Mouse (Mus musculus) lung, postnatal 14 days (tissue): ENCODE data around the gene Myo3b.

ENCODE experiments used
- DNase-seq: peaks from one replicate; pipeline ENCODE4 v3.0.0; 2021

Gene Myo3b

GRCm38 (mm10) chr2:70066338-70067022 lies 27.6 kb downstream of the Myo3b start:
- no peak for DNase-seq

DNA sequence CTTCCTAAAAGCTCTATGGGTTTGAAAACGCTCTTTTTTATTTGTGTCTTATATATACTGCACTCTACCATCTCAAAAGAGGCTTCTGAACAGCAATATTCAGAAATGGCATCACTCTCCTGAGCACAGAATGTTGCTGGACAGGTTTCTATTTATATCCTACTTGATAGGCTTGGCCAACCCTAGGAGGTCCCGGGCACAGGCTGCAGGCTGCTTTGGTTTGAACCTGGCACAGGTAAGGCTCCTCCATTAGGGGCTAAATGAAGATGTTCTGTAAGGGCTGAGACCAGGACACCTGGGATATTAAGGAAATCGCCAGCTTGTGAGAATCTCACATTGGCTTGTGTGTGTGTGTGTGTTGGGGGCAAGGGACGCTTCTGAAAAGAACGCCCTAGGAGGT lies 30.9 kb downstream of the Myo3b start:
- no peak for DNase-seq

DNA sequence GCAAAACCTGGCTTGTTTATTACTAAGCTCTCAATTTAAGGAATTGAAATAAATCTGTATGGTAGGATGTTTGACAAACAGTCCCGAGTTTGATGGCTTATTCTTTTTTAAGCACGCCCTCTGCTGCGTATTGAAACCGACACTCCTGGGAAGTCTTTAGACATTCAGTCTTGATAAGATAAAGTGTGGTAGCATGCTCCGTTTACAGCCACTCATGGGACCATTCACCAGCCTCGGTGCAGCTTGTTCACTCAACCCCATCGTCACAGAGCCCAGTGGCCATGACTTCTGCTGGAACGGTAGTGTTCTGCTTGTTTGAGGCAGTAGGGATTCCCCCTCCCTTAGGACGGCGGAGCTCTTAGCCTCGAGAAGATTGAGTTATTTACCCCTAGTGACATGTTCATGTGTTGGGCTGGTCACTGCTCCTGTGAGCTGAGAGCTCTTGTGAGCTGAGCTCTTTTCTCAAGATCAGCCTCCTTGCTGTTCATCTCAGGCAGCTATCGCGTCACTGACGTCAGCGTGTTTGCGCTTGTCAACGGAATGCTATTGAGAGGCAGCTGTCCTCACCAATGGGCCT lies 44.6 kb downstream of the Myo3b start:
- no peak for DNase-seq

GRCm38 (mm10) chr2:70091261-70091660 lies 52.3 kb downstream of the Myo3b start:
- no peak for DNase-seq

- no peak for DNase-seq
Observed at GRCm38 (mm10) chr2:70091801-70092522, 53.0 kb downstream of the Myo3b start.

GRCm38 (mm10) chr2:70092665-70093064 lies 53.7 kb downstream of the Myo3b start:
- DNase-seq: no peak

GRCm38 (mm10) chr2:70094446-70094845 lies 55.5 kb downstream of the Myo3b start:
- DNase-seq: no peak

DNA sequence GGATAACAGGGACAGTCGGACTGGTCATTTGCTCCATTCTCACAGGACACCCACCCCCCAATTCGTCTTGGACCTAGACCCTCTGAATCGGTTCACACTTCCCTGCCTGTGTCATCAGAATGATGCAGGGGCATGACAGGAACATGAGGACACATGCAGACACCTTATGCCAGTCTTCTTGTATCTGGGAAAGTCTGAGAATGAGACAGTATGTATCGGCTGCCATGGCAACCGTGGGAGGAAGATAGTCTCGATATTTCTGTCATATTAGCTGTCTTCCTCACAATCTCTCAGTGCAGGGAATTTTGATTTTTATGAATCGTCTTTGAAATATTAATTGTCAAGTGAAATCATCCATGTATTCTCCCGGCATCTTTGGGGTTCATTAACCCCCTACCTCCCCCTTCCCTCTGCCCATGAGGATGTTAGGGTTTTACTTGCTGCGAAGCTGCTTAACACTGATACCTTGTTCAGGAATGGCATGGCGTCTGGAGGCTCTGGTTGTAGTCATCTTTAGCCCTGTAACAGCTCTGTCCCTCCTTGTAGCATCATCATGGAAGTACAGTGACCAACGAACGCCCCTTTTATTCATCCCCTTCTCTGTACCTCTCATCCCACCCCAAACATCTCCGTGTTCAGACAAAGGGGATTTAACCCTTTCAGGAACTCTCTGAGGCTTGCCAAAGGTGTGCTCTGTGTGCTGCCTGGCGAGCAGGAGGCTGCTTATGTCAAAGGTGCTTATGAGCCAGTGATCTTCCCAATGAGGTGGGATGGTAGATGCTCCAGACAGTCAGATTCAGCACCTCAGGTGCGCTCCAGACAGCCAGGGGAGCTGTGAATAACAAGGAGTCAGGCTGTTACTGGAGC lies 58.5 kb downstream of the Myo3b start:
- no peak for DNase-seq

- DNase-seq: no peak
Observed at GRCm38 (mm10) chr2:70099459-70099858, 60.5 kb downstream of the Myo3b start.

DNA sequence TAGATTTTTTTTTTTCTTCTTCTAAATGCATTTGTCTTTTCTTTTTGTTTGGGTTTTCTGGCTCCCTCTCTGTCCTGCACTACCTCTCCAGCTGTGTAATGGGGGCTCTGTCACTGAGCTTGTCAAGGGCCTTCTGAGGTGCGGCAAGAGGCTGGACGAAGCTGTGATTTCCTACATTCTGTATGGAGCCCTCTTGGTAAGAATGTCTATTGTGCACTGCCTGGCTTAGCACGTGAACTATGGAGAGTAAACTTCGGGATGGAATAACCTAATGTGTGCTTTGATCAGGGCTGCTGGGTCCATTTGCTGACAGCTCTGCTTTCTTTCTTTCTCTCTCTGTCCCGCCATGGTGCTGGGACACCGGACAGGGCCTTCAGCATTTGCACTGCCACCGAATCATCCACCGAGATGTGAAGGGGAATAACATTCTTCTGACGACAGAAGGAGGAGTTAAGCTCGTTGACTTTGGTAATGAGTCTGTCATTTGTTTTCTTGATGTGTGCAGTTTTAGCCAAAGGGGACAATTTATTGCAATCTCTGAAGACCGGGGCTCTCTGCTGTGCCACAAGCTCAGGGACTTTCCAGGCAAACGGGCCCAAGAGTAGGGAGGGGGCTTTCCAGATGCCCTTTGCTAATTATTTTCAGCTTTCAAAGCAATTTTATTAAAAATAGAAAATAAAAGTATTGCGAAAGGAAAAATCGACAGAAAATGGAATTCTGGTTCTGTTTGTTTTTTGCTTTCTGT lies 66.5 kb downstream of the Myo3b start:
- no peak for DNase-seq

DNA sequence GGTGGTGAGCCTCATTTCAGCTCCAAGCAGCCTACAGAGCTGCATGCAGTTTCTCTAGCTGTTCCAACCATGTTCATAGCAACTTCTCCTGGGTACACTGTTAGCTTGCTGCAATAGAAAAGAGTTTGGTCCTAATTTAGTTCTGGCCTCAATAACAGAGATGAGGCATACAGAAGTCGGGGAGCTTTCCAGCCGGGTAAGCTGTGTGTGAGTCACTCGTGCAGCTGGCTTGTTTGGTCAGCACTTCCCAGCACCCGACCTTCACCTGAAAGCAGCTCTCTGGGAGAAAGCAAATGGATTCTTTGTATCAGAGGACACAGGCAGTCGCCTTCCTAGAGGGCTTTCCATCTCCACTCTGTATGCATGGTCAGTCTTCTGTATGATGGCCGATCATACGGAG lies 70.1 kb downstream of the Myo3b start:
- no peak for DNase-seq

- no peak for DNase-seq
Observed at GRCm38 (mm10) chr2:70113798-70114782, 75.2 kb downstream of the Myo3b start.

GRCm38 (mm10) chr2:70118376-70119264 lies 79.7 kb downstream of the Myo3b start:
- DNase-seq: no peak

DNA sequence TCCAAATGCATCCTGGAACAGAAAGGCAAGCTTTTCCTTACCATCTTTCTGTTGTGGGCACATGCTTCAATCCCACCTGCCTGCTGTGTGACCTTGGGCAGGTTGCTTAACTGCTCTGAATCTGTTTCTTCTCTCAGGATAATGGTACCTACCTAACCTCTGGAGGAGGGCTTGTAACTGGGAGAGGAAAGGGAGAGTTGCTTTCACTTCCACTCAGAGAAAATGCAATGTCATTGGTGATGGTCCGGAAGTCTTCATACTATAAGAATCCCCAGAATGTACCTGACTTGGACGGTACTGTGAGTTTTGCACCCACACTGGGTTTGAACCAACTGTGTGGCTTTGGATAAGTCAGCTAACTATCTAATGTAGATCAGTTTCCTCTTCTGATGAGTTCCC lies 80.3 kb downstream of the Myo3b start:
- DNase-seq: no peak

DNA sequence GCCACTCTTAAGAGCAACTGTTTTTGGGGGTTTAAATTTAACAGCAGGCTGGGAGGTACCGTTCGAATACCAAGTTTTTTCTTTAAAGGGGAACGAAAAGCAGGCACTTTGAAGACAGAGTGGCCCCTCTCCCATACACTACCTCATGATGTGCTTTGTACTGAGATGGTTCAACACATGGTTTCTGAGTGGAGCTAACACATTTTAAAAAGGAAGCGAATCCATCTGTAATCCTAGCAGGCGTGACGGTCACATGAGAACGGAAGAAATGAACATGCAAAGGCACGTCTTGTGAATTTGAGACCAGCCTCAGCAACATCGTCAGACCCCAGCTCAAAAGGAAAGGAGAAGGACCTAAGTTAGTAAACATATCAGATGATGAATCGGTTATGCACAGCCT lies 87.4 kb downstream of the Myo3b start:
- no peak for DNase-seq

DNA sequence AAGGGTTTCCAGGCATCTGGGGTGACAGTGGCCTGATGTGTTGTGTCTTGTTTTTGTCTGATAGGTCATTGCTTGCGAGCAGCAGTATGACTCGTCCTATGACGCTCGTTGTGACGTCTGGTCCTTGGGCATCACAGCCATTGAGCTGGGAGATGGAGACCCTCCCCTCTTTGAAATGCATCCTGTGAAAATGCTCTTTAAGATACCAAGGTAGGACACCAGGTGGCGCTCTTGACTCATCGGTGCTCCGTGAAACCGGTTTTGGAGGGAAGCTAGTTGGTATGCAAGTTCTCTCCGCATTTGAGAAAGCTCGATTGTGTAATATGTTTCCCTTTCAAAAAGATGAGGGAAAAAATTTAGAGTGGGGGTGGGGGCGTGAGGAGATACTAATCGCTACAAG lies 87.9 kb downstream of the Myo3b start:
- peak; percentile 85 for DNase-seq

DNA sequence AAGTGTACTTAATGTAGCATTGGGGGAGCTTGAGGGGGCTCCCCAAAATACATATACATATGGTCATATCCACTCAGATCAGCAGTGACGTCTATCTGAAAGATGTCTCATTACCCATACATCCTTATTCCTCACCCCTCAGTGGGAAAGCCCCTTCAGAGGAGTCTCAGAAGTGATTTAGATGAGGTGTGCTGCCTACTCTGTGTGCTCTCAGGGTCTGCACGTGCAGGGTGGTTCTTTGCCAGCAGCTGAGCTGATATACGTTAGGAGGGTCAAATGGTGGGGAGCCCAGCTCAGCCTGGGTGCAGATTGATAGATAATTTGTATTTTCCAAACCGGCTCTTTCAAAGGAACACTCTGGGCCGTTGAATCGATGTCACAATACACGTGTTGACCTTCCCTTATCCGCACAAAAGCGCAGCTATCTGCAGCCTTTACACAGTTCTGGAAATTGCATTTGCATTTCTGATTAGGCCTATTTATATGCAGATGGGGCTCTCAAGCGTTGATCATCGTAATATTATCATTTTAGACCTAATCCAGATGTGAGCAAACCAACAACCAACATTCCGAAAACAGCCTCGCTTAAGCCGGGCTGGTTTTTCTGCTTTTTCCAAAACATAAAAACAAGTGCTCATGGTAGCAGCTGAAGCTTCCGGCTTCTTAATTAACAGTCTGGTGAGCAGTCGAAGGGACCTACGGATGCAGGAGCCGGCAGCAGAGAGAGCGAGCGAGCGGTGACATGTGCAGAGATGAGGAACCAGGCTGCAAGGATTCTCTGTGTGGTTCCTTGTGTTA lies 88.6 kb downstream of the Myo3b start:
- DNase-seq: no peak

DNA sequence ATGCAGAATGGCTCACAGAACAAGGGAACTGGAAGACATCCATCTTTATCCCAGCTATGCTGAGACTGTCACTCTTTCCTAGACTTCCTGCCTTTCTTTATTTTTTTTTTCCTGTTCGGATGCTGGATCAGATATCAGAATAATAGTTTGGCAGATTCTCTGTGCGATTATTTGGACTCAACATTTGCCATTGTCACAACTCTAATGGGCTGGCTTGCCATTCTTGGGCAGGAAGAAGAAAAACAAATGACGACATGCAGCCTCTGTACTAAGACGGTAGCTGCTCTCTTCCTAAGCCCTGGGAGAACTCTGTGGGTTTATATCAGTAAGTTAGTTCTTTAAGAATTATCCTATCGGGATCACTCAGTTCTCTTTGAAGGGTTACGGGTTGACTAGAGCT lies 89.7 kb downstream of the Myo3b start:
- DNase-seq: no peak

GRCm38 (mm10) chr2:70129566-70129965 lies 90.6 kb downstream of the Myo3b start:
- DNase-seq: no peak
